Comparison of ENCODE assay signal across 9 mouse cellular contexts in the genomic region with DNA sequence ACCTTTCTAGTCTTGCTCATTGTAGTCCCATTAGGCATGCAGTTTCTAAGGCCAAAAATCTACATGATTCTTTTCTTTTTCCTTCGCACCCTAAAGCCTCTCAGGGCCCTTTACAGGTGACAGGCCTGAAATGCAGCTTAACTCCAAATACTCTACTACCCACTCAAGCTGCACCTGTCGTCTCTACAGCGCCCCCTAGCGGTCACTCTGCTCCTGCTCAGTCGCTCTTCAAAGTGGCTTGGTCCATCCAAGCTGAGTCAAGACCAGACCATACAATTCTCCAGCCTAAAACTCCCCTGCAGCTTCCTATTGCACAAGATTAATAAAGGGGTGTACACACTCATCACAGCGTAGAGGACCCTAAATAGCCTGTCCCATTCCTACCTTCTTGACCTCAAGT. TPM values are rescaled to one million over a fixed set of nuclear protein-coding genes. Genes with fewer than 3 reads are reported as not detected.
A peak's percentile ranks its signal among the peaks of the same experiment; 100 is the strongest.
DNase-seq lines count a peak whose midpoint lies in the region; ATAC-seq and TF ChIP-seq lines count a peak whose summit lies in the region.
"Had no signal": no experiment of that assay in that cellular context is flagged by ENCODE, and none has a peak within 500 bp of the region (broad histone marks: within the 10 kb centered on the region; RNA-seq: fewer than 3 reads in every experiment).

No protein-coding gene starts in this region.

- ATAC-seq in intestine, embryonic 14.5 days (replicated peaks; ENCODE audit: low FRiP score, low TSS enrichment, low read depth): no peak
- ATAC-seq in intestine, embryonic 15.5 days: no peak

- 33% methylated on average over 6 of the region's 6 CpGs for WGBS in intestine, embryonic 14.5 days
- 36% methylated on average over 6 of the region's 6 CpGs for WGBS in intestine, embryonic 15.5 days
- 40% methylated on average over 6 of the region's 6 CpGs for WGBS in liver, adult 2 months

- H3K27me3 ChIP-seq in intestine, embryonic 14.5 days (replicated peaks; ENCODE audit: control insufficient read depth, insufficient read depth, low read length): no peaks in the 10 kb centered on the region
- H3K27me3 ChIP-seq in intestine, embryonic 15.5 days (replicated peaks): no peaks in the 10 kb centered on the region
- H3K27me3 ChIP-seq in MEL (ENCODE audit: control insufficient read depth in 1 of 2, insufficient read depth in 2 of 2, low read length in 2 of 2): no peaks in the 10 kb centered on the region
- no peaks in the 10 kb centered on the region for H3K27me3 ChIP-seq in liver, adult 2 months (ENCODE audit: control insufficient read depth, insufficient read depth, low read length)

- no peaks in the 10 kb centered on the region for H3K9me3 ChIP-seq in intestine, embryonic 14.5 days (ENCODE audit: control insufficient read depth, low read length)
- no peaks in the 10 kb centered on the region for H3K9me3 ChIP-seq in intestine, embryonic 15.5 days
- H3K9me3 ChIP-seq in MEL (replicated peaks; ENCODE audit: insufficient read depth, low read length): no peaks in the 10 kb centered on the region

- no peaks in the 10 kb centered on the region; the same call in none of the 2 replicates for H3K79me2 ChIP-seq in MEL (ENCODE audit: control insufficient read depth, insufficient read depth, low read length, poor library complexity)
- H3K79me2 ChIP-seq in liver, adult 2 months (ENCODE audit: control insufficient read depth, insufficient read depth, low read length): no peaks in the 10 kb centered on the region; the same call in 1 of the 2 replicates

- TF ChIP-seq CTCF in MEL (IDR thresholded peaks at IDR 0.05 in 2 of 3, conservative IDR thresholded peaks at IDR 0.05 in 1 of 3; ENCODE audit: control insufficient read depth in 1 of 3, insufficient read depth in 1 of 3, low read depth in 2 of 3, low read length in 3 of 3, poor library complexity in 1 of 3, severe bottlenecking in 1 of 3): peak; percentile 68 to 89 (median 72)
- peak; percentile 91 for TF ChIP-seq CTCF in liver, adult 2 months (IDR thresholded peaks at IDR 0.05; ENCODE audit: low read depth, low read length)

- peak; percentile 21 for TF ChIP-seq RAD21 in MEL (IDR thresholded peaks at IDR 0.05; ENCODE audit: low read depth, low read length)

- no peak overlapping the region for H3K27ac ChIP-seq in intestine, embryonic 14.5 days (ENCODE audit: low read depth)
- no peak overlapping the region for H3K27ac ChIP-seq in intestine, embryonic 15.5 days
- H3K27ac ChIP-seq in MEL (ENCODE audit: control insufficient read depth, low read depth, low read length): no peak overlapping the region
- H3K27ac ChIP-seq in liver, adult 2 months (replicated peaks; ENCODE audit: insufficient read depth, low read depth, low read length): no peak overlapping the region

- no peak overlapping the region for H3K4me3 ChIP-seq in intestine, embryonic 14.5 days (ENCODE audit: low read depth, low read length)
- no peak overlapping the region for H3K4me3 ChIP-seq in intestine, embryonic 15.5 days (replicated peaks)
- no peak overlapping the region for H3K4me3 ChIP-seq in MEL (ENCODE audit: control insufficient read depth in 1 of 2, insufficient read depth in 1 of 2, low read depth in 2 of 2, low read length in 2 of 2)
- H3K4me3 ChIP-seq in liver, adult 2 months (ENCODE audit: insufficient read depth, low read depth, low read length): no peak overlapping the region
- H3K4me3 ChIP-seq: megakaryocyte, embryonic 14.5 days had no signal

- TF ChIP-seq EP300 in MEL (IDR thresholded peaks at IDR 0.05; ENCODE audit: low read depth in 1 of 2, low read length in 2 of 2): no peak

- H3K4me1 ChIP-seq in intestine, embryonic 14.5 days (replicated peaks; ENCODE audit: control insufficient read depth, insufficient read depth, low read length): peaks cover 5% of the 10 kb centered on the region; the same call in 1 of the 2 replicates
- H3K4me1 ChIP-seq in intestine, embryonic 15.5 days (replicated peaks): peaks cover 6% of the 10 kb centered on the region; the same call in 1 of the 2 replicates
- H3K4me1 ChIP-seq in MEL (ENCODE audit: control insufficient read depth in 1 of 2, insufficient read depth in 2 of 2, low read length in 2 of 2): peaks cover 0 to 4% of the 10 kb centered on the region in 2 experiments; a peak in 2 of 4 replicates
- H3K4me1 ChIP-seq in liver, adult 2 months (ENCODE audit: control insufficient read depth, insufficient read depth, low read length): peaks cover 8% of the 10 kb centered on the region

- no peak for TF ChIP-seq POLR2A in MEL (IDR thresholded peaks at IDR 0.05; ENCODE audit: control insufficient read depth in 1 of 2, insufficient read depth in 1 of 2, low read depth in 1 of 2, low read length in 2 of 2, poor library complexity in 1 of 2)
- TF ChIP-seq POLR2A in liver, adult 2 months (IDR thresholded peaks at IDR 0.05; ENCODE audit: extremely low read depth, insufficient read depth, low read length): no peak

- H3K4me2 ChIP-seq in intestine, embryonic 14.5 days (ENCODE audit: low read length): no peak overlapping the region
- H3K4me2 ChIP-seq in intestine, embryonic 15.5 days (replicated peaks): no peak overlapping the region

- peak; percentile 81 for DNase-seq in intestine, embryonic 14.5 days (ENCODE audit: low spot score)
- peak; percentile 77 for DNase-seq in MEL (ENCODE audit: low read depth, low spot score)
- DNase-seq in c-Kit-positive CD71-positive TER-119-negative erythroid progenitor cells, embryonic 14.5 days (ENCODE audit: low read depth): peak; percentile 55
- peak; percentile 60 for DNase-seq in gastrocnemius, postnatal 10 days
- DNase-seq in liver, adult 2 months (ENCODE audit: extremely low read depth, low read depth, low spot score): peak; percentile 43
- peak; percentile 75 for DNase-seq in retina, postnatal 1 day
- peak; percentile 89 for DNase-seq in thymus, postnatal 4 days

- H3K36me3 ChIP-seq in intestine, embryonic 14.5 days (ENCODE audit: control insufficient read depth, insufficient read depth, low read length): peaks cover 35% of the 10 kb centered on the region
- H3K36me3 ChIP-seq in intestine, embryonic 15.5 days: no peaks in the 10 kb centered on the region
- H3K36me3 ChIP-seq in MEL (ENCODE audit: control insufficient read depth in 1 of 2, insufficient read depth in 2 of 2, low read length in 2 of 2): peaks cover 0 to 4% of the 10 kb centered on the region in 2 experiments; a peak in 1 of 4 replicates
- peaks cover 2% of the 10 kb centered on the region; the same call in 1 of the 2 replicates for H3K36me3 ChIP-seq in liver, adult 2 months (ENCODE audit: control insufficient read depth, insufficient read depth, low read length)

- H3K9ac ChIP-seq in intestine, embryonic 14.5 days (ENCODE audit: low read length): no peak overlapping the region
- no peak overlapping the region for H3K9ac ChIP-seq in intestine, embryonic 15.5 days
- H3K9ac ChIP-seq in MEL (ENCODE audit: control insufficient read depth, low read depth, low read length, poor library complexity, severe bottlenecking): no peak overlapping the region
- no peak overlapping the region for H3K9ac ChIP-seq in liver, adult 2 months (ENCODE audit: low read depth, low read length)

TF ChIP-seq in MEL, 35 proteins besides CTCF, POLR2A, EP300 and RAD21:
- TF ChIP-seq MAX (IDR thresholded peaks at IDR 0.05; ENCODE audit: low read length) (no peak), SMC3 (IDR thresholded peaks at IDR 0.05; ENCODE audit: low read depth, low read length) (peak; percentile 57)

RNA-seq across cellular contexts. Expression of a gene that starts 3.1 kb away (rescaled TPM):
- 54.6 and 58.3 TPM in 2 replicates for polyA plus RNA-seq in intestine, embryonic 14.5 days (2014; fragmentation: Nextera tagmentation; extraction: Ambion mirVana)
- polyA plus RNA-seq in intestine, embryonic 15.5 days (2015; fragmentation: Nextera tagmentation; extraction: Ambion mirVana): 53.3 and 54.3 TPM in 2 replicates
- 7.6 and 10.5 TPM in 2 replicates for total RNA-seq in MEL (2012; rRNA removed)
- polyA plus RNA-seq in MEL (2012; ENCODE audit: insufficient read depth in 1 of 2, insufficient read length in 2 of 2, low read depth in 1 of 2, low replicate concordance in 2 of 2, missing spikeins in 1 of 2): 10 to 100 TPM; 11.4 to 98.3 TPM
- 10 to 100 TPM in 1 of 2 experiments, 1 to 10 TPM in 1; 9.2 to 10.5 TPM for total RNA-seq in gastrocnemius, postnatal 10 days (2021)
- total RNA-seq in liver, adult 2 months (2014; rRNA removed): 21.0 and 24.8 TPM in 2 replicates
- 6.4 and 7.1 TPM in 2 replicates for polyA plus RNA-seq in liver, adult 2 months (2012; rRNA removed)
